Mouse (Mus musculus) central nervous system, embryonic 14 days (tissue): ENCODE data around the gene D630039A03Rik. TPM values are rescaled to one million over a fixed set of nuclear protein-coding genes. Genes with fewer than 3 reads are reported as not detected.

Experiments used
- polyA plus RNA-seq: library from polyadenylated mRNA; depleted of rRNA; stranded (reverse); fragments of >200 nt; gene quantifications from 2 replicates; pipeline ENCODE4 v1.2.3, GENCODE M21; 2012; rRNA removed

Gene D630039A03Rik
- polyA plus RNA-seq: 0.10 and 0.14 TPM in 2 replicates

GRCm38 (mm10) chr4:57916201-57916661 is at the start of gene D630039A03Rik:
TSS of gene D630039A03Rik (minus strand) at chr4:57916297.

GRCm38 (mm10) chr4:57956029-57956960 is 40.2 kb upstream of the D630039A03Rik start, which contains the start of gene Txn1:
TSS of gene Txn1 (minus strand) at chr4:57956411.

Other genes with a start within 250 kb of the D630039A03Rik start
- gene Akap2, start 198.6 kb downstream of the D630039A03Rik start, polyA plus RNA-seq: 8.5 and 12.1 TPM in 2 replicates
- 232 and 249 TPM in 2 replicates for gene Txn1, start 40.1 kb upstream of the D630039A03Rik start, polyA plus RNA-seq
- not detected in 2 replicates for gene Txndc8, start 92.8 kb upstream of the D630039A03Rik start, polyA plus RNA-seq